Mouse (Mus musculus) neural tube, embryonic 11.5 days (tissue): Measurements from ENCODE around the gene Rbpms2. TPM values are rescaled to one million over a fixed set of nuclear protein-coding genes. Genes with fewer than 3 reads are reported as not detected.

Experiments
- ATAC-seq: fragments of 200-750 bp; cut with Nextera tagmentation; 2 replicates; pipeline ENCODE4 v1.8.0; 2017; ENCODE audit warnings: moderate number of reproducible peaks, mild to moderate bottlenecking, moderate TSS enrichment, moderate library complexity; ENCODE audit not compliant: insufficient read depth, low FRiP score, low TSS enrichment
- DNase-seq: peaks from one replicate; pipeline ENCODE4 v3.0.0-alpha.2; 2015; ENCODE audit warnings: low spot score
- H3K27ac ChIP-seq: fragments of 300-500 bp; sonication (generic); 2 replicates; pipeline ENCODE4 v1.5.1; 2014; ENCODE audit warnings: low read depth, mild to moderate bottlenecking, low read length
- H3K27me3 ChIP-seq: fragments of 300-500 bp; sonication (generic); 2 replicates; pipeline ENCODE4 v1.6.1; 2014; ENCODE audit warnings: mild to moderate bottlenecking, low read length, mixed read lengths; ENCODE audit not compliant: control insufficient read depth, insufficient read depth
- H3K36me3 ChIP-seq: fragments of 300-500 bp; sonication (generic); 2 replicates; pipeline ENCODE4 v1.6.1; 2014; ENCODE audit warnings: mild to moderate bottlenecking, low read length, moderate library complexity, mixed read lengths; ENCODE audit not compliant: control insufficient read depth, insufficient read depth
- H3K4me1 ChIP-seq: fragments of 300-500 bp; sonication (generic); 2 replicates; pipeline ENCODE4 v1.6.1; 2014; ENCODE audit warnings: low read length, mixed read lengths; ENCODE audit not compliant: control insufficient read depth, insufficient read depth
- H3K4me2 ChIP-seq: fragments of 300-500 bp; sonication (generic); 2 replicates; pipeline ENCODE4 v1.6.1; 2014; ENCODE audit warnings: low read depth, mild to moderate bottlenecking, moderate library complexity
- H3K4me3 ChIP-seq: fragments of 300-500 bp; sonication (generic); 2 replicates; pipeline ENCODE4 v1.5.1; 2014; ENCODE audit warnings: low read depth, low read length
- H3K9ac ChIP-seq: fragments of 300-500 bp; sonication (generic); 2 replicates; pipeline ENCODE4 v1.6.1; 2014; ENCODE audit warnings: mild to moderate bottlenecking, low read length
- H3K9me3 ChIP-seq: fragments of 300-500 bp; sonication (generic); 2 replicates; pipeline ENCODE4 v1.6.1; 2016; ENCODE audit warnings: low read length; ENCODE audit not compliant: control insufficient read depth
- WGBS: fragments of 180-500 bp; shearing (Covaris S2); extraction: QIAGEN DNeasy Blood & Tissue Kit; methylation state at CpG from one replicate; pipeline ENCODE4 v1.1.7; 2014; 5-methylcytosine and 5-hydroxymethylcytosine counted together
- polyA plus RNA-seq: library from polyadenylated mRNA; unstranded; fragments of >200 nt; fragmentation: Nextera tagmentation; extraction: Ambion mirVana; gene quantifications from 2 replicates; pipeline ENCODE4 v1.2.1, GENCODE M21; 2014

The Rbpms2 gene
- polyA plus RNA-seq, 1 experiment from 2014 or later: 20.7 TPM

DNA sequence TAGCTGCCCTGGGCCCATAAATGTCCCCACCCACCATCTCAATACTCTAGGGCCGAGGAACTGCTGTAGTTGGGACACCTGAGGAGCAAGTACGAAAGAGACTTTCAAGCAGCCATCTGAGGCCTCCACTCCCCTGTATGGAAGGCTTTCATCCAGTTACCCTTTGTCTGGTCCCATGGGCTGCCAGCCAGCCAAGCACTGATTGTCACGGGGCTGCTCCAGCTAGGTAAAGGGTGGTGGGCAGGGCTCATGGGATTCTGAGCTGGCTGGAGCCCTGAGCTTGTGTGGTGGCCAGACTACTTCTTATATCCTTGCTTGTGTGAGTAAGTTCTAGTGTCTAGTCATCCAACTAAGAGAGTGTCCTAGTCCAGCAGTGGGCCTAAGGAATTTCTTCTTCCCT is 27.8 kb downstream of the Rbpms2 start:
- Histone ChIP-seq H3K9ac (no peak overlapping the region), H3K36me3 (no peaks in the 10 kb centered on the region), H3K27ac (no peak overlapping the region), H3K4me2 (no peak overlapping the region), H3K27me3 (no peaks in the 10 kb centered on the region), H3K4me3 (no peak overlapping the region), H3K4me1 (no peaks in the 10 kb centered on the region), H3K9me3 (no peaks in the 10 kb centered on the region)
- WGBS: 70% methylated on average over 3 of the region's 3 CpGs
- ATAC-seq (no peak), DNase-seq (no peak)

DNA sequence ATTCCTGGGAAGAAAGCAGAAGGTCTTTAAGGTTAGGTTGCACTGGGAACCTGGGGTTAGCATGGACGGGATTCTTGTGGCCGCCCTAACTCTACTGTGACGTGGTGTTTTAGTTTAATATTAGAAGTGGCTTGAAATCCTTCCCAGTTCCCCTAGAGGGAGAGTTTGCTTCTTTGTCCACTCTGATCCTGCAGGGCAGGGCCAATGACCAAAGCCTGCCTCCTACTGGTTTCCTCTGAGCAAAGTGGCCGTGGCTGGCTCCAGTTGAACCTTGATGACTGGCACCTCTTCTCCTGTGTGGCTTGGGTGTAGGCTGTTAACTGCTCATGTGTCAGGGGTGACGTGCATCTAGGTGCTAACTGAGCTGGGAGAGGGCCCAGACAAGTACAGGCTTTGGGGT is 31.6 kb downstream of the Rbpms2 start:
- ATAC-seq (no peak), DNase-seq (no peak)
- WGBS: 64% methylated on average over 5 of the region's 5 CpGs
- Histone ChIP-seq H3K4me1 (no peaks in the 10 kb centered on the region), H3K9ac (no peak overlapping the region), H3K4me2 (no peak overlapping the region), H3K27me3 (no peaks in the 10 kb centered on the region), H3K4me3 (no peak overlapping the region), H3K9me3 (no peaks in the 10 kb centered on the region), H3K27ac (no peak overlapping the region), H3K36me3 (no peaks in the 10 kb centered on the region)

DNA sequence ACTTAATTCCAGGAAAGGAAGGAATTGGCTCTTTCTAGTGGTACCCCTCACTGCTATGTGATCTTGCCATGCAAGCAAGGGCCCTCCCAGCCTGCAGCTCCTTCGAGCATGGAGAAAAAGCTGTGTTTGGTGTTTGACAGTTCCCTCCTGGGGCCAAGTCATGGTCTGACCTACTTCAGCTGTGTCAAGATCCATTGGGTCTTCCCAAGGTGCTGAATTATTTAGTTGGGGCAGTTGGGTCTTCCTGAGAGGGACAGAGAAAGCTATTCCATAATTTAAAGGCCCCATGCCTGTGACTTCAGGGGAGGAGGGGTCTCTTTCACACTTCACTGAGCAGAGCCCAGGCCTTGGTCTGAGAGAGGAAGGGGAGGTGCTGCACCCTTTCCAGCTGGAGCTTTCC is 32.0 kb downstream of the Rbpms2 start:
- Histone ChIP-seq H3K9me3 (no peaks in the 10 kb centered on the region), H3K9ac (no peak overlapping the region), H3K4me3 (no peak overlapping the region), H3K27me3 (no peaks in the 10 kb centered on the region), H3K27ac (no peak overlapping the region), H3K4me2 (no peak overlapping the region), H3K4me1 (no peaks in the 10 kb centered on the region), H3K36me3 (no peaks in the 10 kb centered on the region)
- WGBS: 77% methylated on average over 1 of the region's 1 CpGs
- DNase-seq: no peak
- no peak for ATAC-seq

DNA sequence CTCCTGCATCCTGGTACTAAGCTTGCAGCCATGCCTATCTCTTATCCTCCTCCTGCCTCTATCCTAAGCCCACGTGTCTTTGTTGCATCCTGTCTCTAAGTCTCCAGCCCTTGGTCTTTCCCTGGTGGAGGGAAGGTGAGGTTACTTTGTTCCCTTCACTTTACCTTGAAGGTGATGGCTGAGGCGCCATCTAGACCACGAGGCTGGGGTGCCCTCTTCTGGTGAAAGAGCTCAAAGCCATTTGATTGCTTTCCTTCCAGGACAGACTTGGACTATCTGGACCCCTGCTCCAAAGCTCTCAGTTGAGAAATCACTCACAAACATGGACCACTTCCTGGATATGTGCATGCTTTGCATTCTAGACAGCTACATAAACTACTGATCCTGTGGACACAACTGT is 34.7 kb downstream of the Rbpms2 start:
- Histone ChIP-seq H3K4me3 (no peak overlapping the region), H3K36me3 (no peaks in the 10 kb centered on the region), H3K9ac (no peak overlapping the region), H3K4me2 (no peak overlapping the region), H3K9me3 (no peaks in the 10 kb centered on the region), H3K27me3 (no peaks in the 10 kb centered on the region), H3K4me1 (no peaks in the 10 kb centered on the region), H3K27ac (no peak overlapping the region)
- 2% methylated on average over 3 of the region's 3 CpGs for WGBS
- ATAC-seq (no peak), DNase-seq (peak; percentile 58)

DNA sequence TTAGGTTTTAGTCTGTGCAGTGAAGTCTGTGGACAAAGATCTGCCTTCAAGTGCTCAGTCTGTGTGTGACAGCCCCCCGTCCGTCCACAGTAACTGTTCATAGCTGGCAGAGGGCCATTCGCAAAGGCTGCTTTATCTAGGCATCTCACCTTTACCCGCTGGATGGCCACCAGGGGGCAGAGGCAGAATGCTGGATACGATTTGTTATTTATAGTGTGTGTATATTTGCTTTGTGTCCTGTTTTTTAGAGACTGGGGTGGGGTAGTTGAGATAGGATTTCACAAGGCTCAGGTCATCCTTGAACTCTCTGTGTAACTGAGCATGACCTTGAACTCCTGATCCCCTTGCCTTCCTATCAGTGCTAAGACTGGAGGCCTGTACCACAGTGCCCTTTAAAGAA is 36.6 kb downstream of the Rbpms2 start:
- peak; percentile 71 for DNase-seq
- H3K4me3 ChIP-seq: no peak overlapping the region
- H3K4me1 ChIP-seq: no peaks in the 10 kb centered on the region
- no peaks in the 10 kb centered on the region for H3K27me3 ChIP-seq
- no peaks in the 10 kb centered on the region for H3K9me3 ChIP-seq
- no peaks in the 10 kb centered on the region for H3K36me3 ChIP-seq
- no peak overlapping the region for H3K27ac ChIP-seq
- WGBS: 34% methylated on average over 5 of the region's 5 CpGs
- ATAC-seq: no peak
- H3K9ac ChIP-seq: no peak overlapping the region
- H3K4me2 ChIP-seq: no peak overlapping the region

DNA sequence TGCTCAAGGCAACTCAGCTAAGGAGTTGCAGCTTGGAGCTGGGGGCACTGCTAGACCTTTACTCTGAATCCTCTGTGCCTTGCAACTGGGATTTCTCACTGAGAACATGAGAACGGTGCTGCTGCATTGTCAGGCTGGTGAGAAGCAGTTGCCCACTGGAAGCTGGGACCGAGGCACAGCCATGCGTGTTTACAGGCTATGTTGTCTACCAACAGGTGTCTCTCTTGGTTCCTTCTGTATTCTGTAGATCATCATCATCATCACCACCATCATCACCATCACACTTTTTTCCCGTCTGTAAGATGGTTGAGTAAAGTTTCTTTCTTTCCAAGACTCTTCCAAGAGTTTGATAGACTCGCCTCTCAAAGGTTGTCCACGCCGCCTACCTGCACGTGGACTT is 38.3 kb downstream of the Rbpms2 start, which contains the start of gene Oaz2:
TSS of gene Oaz2 (plus strand) at position 301 of the 400 bp plus-strand sequence.
- Histone ChIP-seq H3K4me3 (no peak within 1 kb of the TSS), H3K4me1 (no peaks in the 10 kb centered on the region), H3K27me3 (no peaks in the 10 kb centered on the region), H3K4me2 (no peak within 1 kb of the TSS), H3K9me3 (no peaks in the 10 kb centered on the region), H3K9ac (no peak within 1 kb of the TSS), H3K36me3 (no peaks in the 10 kb centered on the region), H3K27ac (no peak within 1 kb of the TSS)
- no peak for ATAC-seq
- WGBS: 96% methylated on average over 8 of the region's 8 CpGs
- DNase-seq: no peak

DNA sequence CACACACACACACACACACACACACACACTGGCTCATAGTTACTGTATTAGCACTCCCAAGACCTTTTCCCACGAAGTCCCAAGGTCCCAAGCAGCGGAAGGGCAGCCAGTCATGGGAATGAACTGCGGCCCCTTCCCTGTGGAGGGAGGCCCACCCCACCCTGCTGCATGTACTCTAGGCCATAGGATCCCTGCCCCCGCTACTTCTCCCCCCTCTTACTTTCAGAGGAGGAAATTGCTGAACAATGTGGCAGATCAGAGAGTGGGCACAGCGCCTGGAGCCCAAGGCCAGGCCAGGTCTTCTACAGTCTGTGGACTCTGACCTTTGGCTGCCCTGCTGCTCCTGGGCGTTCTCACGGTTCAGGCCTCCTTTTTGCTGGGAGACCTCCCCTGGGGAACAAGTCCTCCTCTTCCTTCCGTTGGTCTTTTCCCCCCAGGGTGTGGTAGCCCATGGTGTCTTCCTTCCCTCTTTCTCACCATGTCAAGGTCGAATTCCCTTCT is 42.0 kb downstream of the Rbpms2 start:
- Histone ChIP-seq H3K4me3 (no peak overlapping the region), H3K27me3 (no peaks in the 10 kb centered on the region), H3K9me3 (no peaks in the 10 kb centered on the region), H3K36me3 (no peaks in the 10 kb centered on the region), H3K27ac (no peak overlapping the region), H3K4me1 (peaks cover 3% of the 10 kb centered on the region; the same call in 1 of the 2 replicates), H3K4me2 (no peak overlapping the region), H3K9ac (no peak overlapping the region)
- DNase-seq: no peak
- WGBS: 54% methylated on average over 9 of the region's 9 CpGs
- ATAC-seq: no peak

DNA sequence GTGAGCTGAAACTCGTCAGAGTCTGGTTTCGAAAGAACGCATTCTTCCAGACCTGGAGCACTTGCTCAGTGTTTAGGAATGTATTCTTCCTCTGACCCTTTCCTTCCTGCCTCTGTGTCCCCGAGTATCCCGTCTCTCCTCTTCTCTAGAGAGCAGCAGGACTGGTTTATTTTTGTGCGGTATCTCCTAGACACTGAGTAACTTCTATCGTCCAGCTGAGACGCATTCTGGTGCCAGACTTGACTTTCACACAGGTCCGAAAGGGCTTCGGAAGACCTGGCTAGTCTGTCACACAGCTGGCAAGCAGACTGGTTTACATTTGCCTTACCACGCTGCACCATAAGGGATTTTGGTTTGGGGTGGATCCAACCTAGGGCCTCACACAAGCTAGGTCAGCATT is 43.5 kb downstream of the Rbpms2 start:
- no peak overlapping the region for H3K27ac ChIP-seq
- H3K36me3 ChIP-seq: no peaks in the 10 kb centered on the region
- no peak overlapping the region for H3K4me3 ChIP-seq
- H3K9me3 ChIP-seq: no peaks in the 10 kb centered on the region
- H3K4me2 ChIP-seq: no peak overlapping the region
- WGBS: 87% methylated on average over 11 of the region's 11 CpGs
- H3K27me3 ChIP-seq: no peaks in the 10 kb centered on the region
- no peak for ATAC-seq
- no peak overlapping the region for H3K9ac ChIP-seq
- H3K4me1 ChIP-seq: peaks cover 13% of the 10 kb centered on the region
- DNase-seq: no peak

DNA sequence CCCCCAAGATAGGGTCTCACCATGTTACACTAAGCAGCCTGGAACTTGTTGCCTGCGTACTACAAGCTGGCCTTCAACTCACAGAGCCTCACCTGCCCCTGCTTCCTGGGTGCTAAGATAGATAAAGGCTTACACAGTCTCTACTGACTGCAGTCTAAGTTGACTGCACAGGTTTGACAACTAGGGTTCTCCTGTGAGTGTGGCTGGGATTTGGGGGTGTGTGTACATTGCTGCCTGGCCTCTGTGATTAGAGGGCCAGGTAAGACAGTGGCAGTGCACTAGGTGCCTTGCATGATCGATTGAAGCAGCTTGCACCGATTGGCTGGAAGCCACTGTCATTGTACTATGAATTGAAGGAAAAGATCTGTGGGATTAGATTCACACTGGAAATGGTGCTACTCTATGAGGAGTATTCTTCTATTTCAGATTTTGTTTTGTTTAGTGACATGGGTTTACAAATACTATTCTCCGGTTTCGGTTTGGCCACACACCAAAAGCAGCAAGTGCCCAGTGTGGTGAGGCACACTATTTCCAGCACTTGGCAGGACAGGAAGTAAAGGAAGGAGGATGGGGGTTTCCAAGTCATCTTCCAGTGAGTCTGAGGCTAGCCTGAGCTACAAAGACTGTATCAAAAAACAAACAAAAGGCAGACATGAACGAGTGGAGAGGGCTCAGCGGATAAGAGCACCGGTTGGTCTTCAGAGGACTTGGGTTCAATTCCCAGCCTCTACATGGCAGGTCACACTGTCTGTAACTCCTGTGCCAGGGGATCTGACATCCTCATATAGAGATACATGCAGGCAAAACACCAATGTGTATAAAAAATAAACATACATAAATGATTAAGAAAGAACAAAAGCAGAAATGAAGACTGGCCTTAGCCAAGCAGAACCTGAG is 46.3 kb downstream of the Rbpms2 start:
- Histone ChIP-seq H3K4me1 (peaks cover 32% of the 10 kb centered on the region), H3K27ac (no peak overlapping the region), H3K9me3 (no peaks in the 10 kb centered on the region), H3K9ac (peak overlapping the region; percentile 75), H3K4me2 (peak overlapping the region; percentile 79), H3K4me3 (peak overlapping the region; percentile 80), H3K36me3 (no peaks in the 10 kb centered on the region), H3K27me3 (no peaks in the 10 kb centered on the region)
- ATAC-seq (no peak; the same call in 1 of the 2 replicates), DNase-seq (no peak)
- 57% methylated on average over 8 of the region's 8 CpGs for WGBS
